Mouse (Mus musculus): Measurements from ENCODE around the gene Ccdc28b. TPM values are rescaled to one million over a fixed set of nuclear protein-coding genes. Genes with fewer than 3 reads are reported as not detected.

Ccdc28b gene
- 50.8 and 50.9 TPM in 2 replicates for polyA plus RNA-seq (2015; fragmentation: Nextera tagmentation; extraction: Ambion mirVana)

DNA sequence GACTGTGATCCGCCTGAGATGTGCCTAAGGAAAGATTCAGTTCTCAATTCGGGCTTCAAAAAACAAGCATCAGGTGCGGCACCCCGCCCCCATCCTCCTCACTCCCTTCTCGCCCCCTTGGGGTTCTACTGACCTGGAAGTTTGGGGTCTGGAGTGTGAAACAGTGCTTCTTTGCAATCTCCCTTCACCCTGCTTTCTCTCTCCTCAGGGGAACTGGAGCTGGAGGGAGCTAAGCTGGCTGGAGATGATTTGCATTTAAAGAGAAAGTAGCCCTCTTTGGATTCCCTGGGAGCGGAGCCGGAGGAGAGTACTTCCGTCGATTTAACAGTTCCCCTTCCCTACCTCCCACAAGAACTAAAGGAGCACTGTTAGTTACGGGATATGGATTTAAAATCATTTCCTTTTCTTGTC is at the start of gene Ccdc28b:
Gene Ccdc28b (minus strand): TSS at position 267 of the 411 bp plus-strand sequence.
- Histone ChIP-seq H3K4me3 (peak within 1 kb of the TSS; percentile 61), H3K4me1 (peaks cover 44% of the 10 kb centered on the region), H3K27me3 (no peaks in the 10 kb centered on the region), H3K9ac (peak within 1 kb of the TSS; percentile 58), H3K27ac (peak within 1 kb of the TSS; percentile 89), H3K36me3 (peaks cover 32% of the 10 kb centered on the region), H3K9me3 (no peaks in the 10 kb centered on the region), H3K4me2 (peak within 1 kb of the TSS; percentile 79)
- 0% methylated on average over 10 of the region's 10 CpGs for WGBS
- no peak for ATAC-seq (ENCODE audit: insufficient number of reproducible peaks, low FRiP score, low TSS enrichment, low read depth)

GRCm38 (mm10) chr4:129672878-129673449 is 49.2 kb upstream of the Ccdc28b start:
- Histone ChIP-seq H3K27me3 (no peaks in the 10 kb centered on the region), H3K36me3 (peaks cover 23% of the 10 kb centered on the region), H3K4me1 (peaks cover 15% of the 10 kb centered on the region), H3K4me3 (peak overlapping the region; percentile 99), H3K4me2 (peak overlapping the region; percentile 64), H3K9me3 (no peaks in the 10 kb centered on the region), H3K9ac (0 out of 2 replicates have a peak overlapping the region, but pooled peaks have one; percentile 99), H3K27ac (peak overlapping the region; percentile 97; the same call in 1 of the 2 replicates)
- WGBS = 8% methylated on average over 10 of the region's 10 CpGs
- ATAC-seq (ENCODE audit: insufficient number of reproducible peaks, low FRiP score, low TSS enrichment, low read depth) = no peak; the same call in 1 of the 2 replicates

DNA sequence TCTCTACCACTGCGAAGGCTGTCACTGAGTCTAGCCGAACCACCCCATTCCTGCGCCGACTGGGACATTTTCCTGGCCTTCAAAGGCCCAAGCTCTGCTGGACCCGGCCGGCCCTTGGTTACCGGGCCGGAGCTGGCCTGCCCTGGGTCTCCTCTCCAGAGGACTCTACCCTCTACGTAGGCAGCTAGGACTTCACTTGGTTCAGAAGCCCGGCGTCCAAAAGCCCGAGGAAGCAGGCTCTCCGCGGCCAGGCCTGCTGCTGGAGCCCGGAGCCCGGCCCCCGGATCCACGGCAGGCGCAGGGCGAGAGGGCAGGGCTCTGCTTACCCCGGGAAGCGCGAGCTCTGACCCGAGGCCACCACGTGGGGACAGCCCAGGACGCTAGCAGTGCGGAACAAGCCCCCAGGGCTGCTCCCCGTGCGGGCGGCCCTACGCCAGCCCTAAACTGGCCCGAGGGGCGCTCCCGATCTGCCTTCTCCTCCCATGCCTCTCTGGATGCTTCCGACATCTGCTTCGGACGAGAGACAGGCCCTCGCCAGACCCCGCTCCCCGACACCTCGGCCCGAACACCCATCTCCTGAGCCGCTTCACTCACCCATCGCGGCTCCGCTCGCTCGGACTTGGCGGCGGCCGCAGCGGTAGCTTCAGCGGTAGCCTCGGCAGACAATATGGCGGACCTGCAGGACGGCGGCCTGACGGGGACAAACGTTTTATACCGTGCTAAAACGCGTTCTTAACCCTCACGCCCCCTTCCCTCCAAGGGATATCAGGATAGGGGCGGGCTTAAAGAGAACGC is 48.5 kb upstream of the Ccdc28b start, which contains the start of gene Kpna6:
Gene Kpna6 (minus strand): TSS at position 685 of the 795 bp plus-strand sequence.
- Histone ChIP-seq H3K9ac (peak within 1 kb of the TSS; percentile 99), H3K9me3 (no peaks in the 10 kb centered on the region), H3K27ac (peak within 1 kb of the TSS; percentile 97), H3K27me3 (no peaks in the 10 kb centered on the region), H3K4me2 (peak within 1 kb of the TSS; percentile 64), H3K4me1 (peaks cover 15% of the 10 kb centered on the region), H3K36me3 (peaks cover 18% of the 10 kb centered on the region), H3K4me3 (peak within 1 kb of the TSS; percentile 99)
- under 1% methylated on average over 65 of the region's 65 CpGs for WGBS
- ATAC-seq (ENCODE audit: insufficient number of reproducible peaks, low FRiP score, low TSS enrichment, low read depth) = peak; percentile 82

- no peaks in the 10 kb centered on the region for H3K27me3 ChIP-seq
- H3K4me2 ChIP-seq = peak overlapping the region; percentile 64
- H3K4me1 ChIP-seq = peaks cover 15% of the 10 kb centered on the region
- WGBS = 7% methylated on average over 12 of the region's 12 CpGs
- H3K27ac ChIP-seq = peak overlapping the region; percentile 97
- H3K4me3 ChIP-seq = peak overlapping the region; percentile 99
- 0 out of 2 replicates have a peak, but pooled peaks have one; percentile 53 for ATAC-seq (ENCODE audit: insufficient number of reproducible peaks, low FRiP score, low TSS enrichment, low read depth)
- peak overlapping the region; percentile 99 for H3K9ac ChIP-seq
- H3K9me3 ChIP-seq = no peaks in the 10 kb centered on the region
- H3K36me3 ChIP-seq = peaks cover 11% of the 10 kb centered on the region
These were observed 47.8 kb upstream of the Ccdc28b start for GRCm38 (mm10) chr4:129671491-129672082.

DNA sequence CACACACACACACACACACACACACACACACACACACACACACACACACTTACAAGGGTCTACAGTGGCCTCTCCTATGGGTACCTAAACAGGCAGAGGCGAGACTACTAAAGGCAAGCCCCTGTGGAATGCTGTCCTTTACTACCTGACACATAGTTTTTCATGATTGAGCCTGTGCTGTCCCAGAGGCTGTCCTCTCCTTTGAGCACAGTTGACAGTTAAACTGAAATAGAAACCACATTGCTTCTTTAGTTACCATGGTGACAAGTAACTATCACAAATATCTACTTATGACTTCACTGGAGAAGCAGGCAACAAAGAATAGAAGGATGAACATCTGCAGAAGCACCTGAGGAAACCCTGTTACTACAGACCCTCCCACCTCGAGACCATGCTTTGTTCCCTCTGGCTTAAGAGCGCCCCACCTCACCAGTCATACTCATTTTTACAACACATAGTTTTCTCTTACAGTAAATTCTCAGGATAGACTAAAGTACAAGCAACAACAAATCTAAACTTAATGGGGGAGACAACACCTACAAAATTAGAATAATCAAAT is 38.6 kb upstream of the Ccdc28b start:
- H3K27me3 ChIP-seq = no peaks in the 10 kb centered on the region
- WGBS = 58% methylated on average over 3 of the region's 3 CpGs
- H3K9ac ChIP-seq = no peak overlapping the region
- ATAC-seq (ENCODE audit: insufficient number of reproducible peaks, low FRiP score, low TSS enrichment, low read depth) = no peak
- H3K4me3 ChIP-seq = no peak overlapping the region
- H3K4me2 ChIP-seq = no peak overlapping the region
- no peaks in the 10 kb centered on the region; the same call in 1 of the 2 replicates for H3K4me1 ChIP-seq
- no peaks in the 10 kb centered on the region for H3K9me3 ChIP-seq
- peaks cover 37% of the 10 kb centered on the region for H3K36me3 ChIP-seq
- H3K27ac ChIP-seq = no peak overlapping the region

- Histone ChIP-seq H3K9me3 (no peaks in the 10 kb centered on the region), H3K4me2 (no peak overlapping the region), H3K27ac (no peak overlapping the region), H3K4me3 (no peak overlapping the region), H3K36me3 (peaks cover 44% of the 10 kb centered on the region), H3K4me1 (no peaks in the 10 kb centered on the region; the same call in 1 of the 2 replicates), H3K9ac (no peak overlapping the region), H3K27me3 (no peaks in the 10 kb centered on the region)
- 77% methylated on average over 3 of the region's 3 CpGs for WGBS
- no peak for ATAC-seq (ENCODE audit: insufficient number of reproducible peaks, low FRiP score, low TSS enrichment, low read depth)
These were observed 37.8 kb upstream of the Ccdc28b start for GRCm38 (mm10) chr4:129661584-129661983.

GRCm38 (mm10) chr4:129654770-129655169 is 31.0 kb upstream of the Ccdc28b start:
- Histone ChIP-seq H3K4me2 (no peak overlapping the region), H3K4me3 (no peak overlapping the region), H3K27ac (no peak overlapping the region), H3K9me3 (no peaks in the 10 kb centered on the region), H3K4me1 (no peaks in the 10 kb centered on the region), H3K9ac (no peak overlapping the region), H3K36me3 (peaks cover 86% of the 10 kb centered on the region), H3K27me3 (no peaks in the 10 kb centered on the region)
- no peak for ATAC-seq (ENCODE audit: insufficient number of reproducible peaks, low FRiP score, low TSS enrichment, low read depth)
- whole genome bisulfite sequencing = 91% methylated on average over 14 of the region's 14 CpGs

DNA sequence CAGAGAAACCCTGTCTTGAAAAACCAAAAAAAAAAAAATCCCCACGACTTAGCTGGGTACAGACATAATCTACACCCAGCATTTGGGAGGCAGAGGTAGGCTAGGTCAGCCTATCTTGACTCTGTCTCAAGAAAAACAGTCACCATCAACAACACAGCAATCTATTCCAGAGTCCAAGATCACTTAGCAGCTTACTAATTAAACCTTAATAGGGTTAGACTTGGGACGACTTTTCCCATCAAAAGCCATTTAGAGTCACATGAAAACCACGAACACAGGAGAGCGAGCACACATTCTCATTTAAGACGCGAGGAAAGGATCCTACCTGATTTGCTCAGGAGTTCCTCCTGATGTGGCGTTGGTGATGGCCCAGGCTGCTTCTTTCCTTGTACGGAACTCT is 26.6 kb upstream of the Ccdc28b start:
- Histone ChIP-seq H3K4me1 (no peaks in the 10 kb centered on the region), H3K9ac (no peak overlapping the region), H3K4me2 (no peak overlapping the region), H3K27me3 (no peaks in the 10 kb centered on the region), H3K4me3 (no peak overlapping the region), H3K36me3 (peaks cover 93% of the 10 kb centered on the region), H3K27ac (no peak overlapping the region), H3K9me3 (no peaks in the 10 kb centered on the region)
- no peak for ATAC-seq (ENCODE audit: insufficient number of reproducible peaks, low FRiP score, low TSS enrichment, low read depth)
- 91% methylated on average over 8 of the region's 8 CpGs for WGBS

- Histone ChIP-seq H3K4me3 (no peak overlapping the region), H3K9me3 (no peaks in the 10 kb centered on the region), H3K4me2 (no peak overlapping the region), H3K36me3 (peaks cover 88% of the 10 kb centered on the region), H3K9ac (no peak overlapping the region), H3K27me3 (no peaks in the 10 kb centered on the region), H3K27ac (no peak overlapping the region), H3K4me1 (no peaks in the 10 kb centered on the region)
- 76% methylated on average over 1 of the region's 1 CpGs for WGBS
- ATAC-seq (ENCODE audit: insufficient number of reproducible peaks, low FRiP score, low TSS enrichment, low read depth) = no peak
These were observed 24.9 kb upstream of the Ccdc28b start for GRCm38 (mm10) chr4:129648656-129649055.

GRCm38 (mm10) chr4:129645204-129645603 is 21.5 kb upstream of the Ccdc28b start:
- H3K9ac ChIP-seq = no peak overlapping the region
- no peaks in the 10 kb centered on the region for H3K9me3 ChIP-seq
- peaks cover 60% of the 10 kb centered on the region for H3K36me3 ChIP-seq
- 90% methylated on average over 6 of the region's 6 CpGs for WGBS
- no peak overlapping the region for H3K4me3 ChIP-seq
- H3K27ac ChIP-seq = no peak overlapping the region
- no peaks in the 10 kb centered on the region for H3K27me3 ChIP-seq
- no peak overlapping the region for H3K4me2 ChIP-seq
- no peak for ATAC-seq (ENCODE audit: insufficient number of reproducible peaks, low FRiP score, low TSS enrichment, low read depth)
- peaks cover 10% of the 10 kb centered on the region for H3K4me1 ChIP-seq

- Histone ChIP-seq H3K27me3 (no peaks in the 10 kb centered on the region), H3K9me3 (no peaks in the 10 kb centered on the region), H3K4me2 (peak overlapping the region; percentile 79), H3K4me3 (peak overlapping the region; percentile 65), H3K27ac (peak overlapping the region; percentile 73), H3K4me1 (peaks cover 30% of the 10 kb centered on the region), H3K36me3 (peaks cover 51% of the 10 kb centered on the region), H3K9ac (no peak overlapping the region)
- no peak for ATAC-seq (ENCODE audit: insufficient number of reproducible peaks, low FRiP score, low TSS enrichment, low read depth)
- 30% methylated on average over 5 of the region's 5 CpGs for WGBS
These were observed 18.0 kb upstream of the Ccdc28b start for GRCm38 (mm10) chr4:129641756-129642155.
